Mouse (Mus musculus): ENCODE measurements around the gene Plod1. TPM values are rescaled to one million over a fixed set of nuclear protein-coding genes. Genes with fewer than 3 reads are reported as not detected.
"Not testable (repeated sequence)": the region's sequence is repeated elsewhere in the genome, so short reads cannot be mapped to it uniquely, and the experiment has no call there.

Plod1 gene
- polyA plus RNA-seq, 1 experiment from 2014 or later = 43.7 TPM

- H3K27me3 ChIP-seq (replicated peaks) = no peaks in the 10 kb centered on the region
- no peaks in the 10 kb centered on the region for H3K9me3 ChIP-seq
- peak overlapping the region; percentile 80 for H3K27ac ChIP-seq (replicated peaks)
- peak overlapping the region; percentile 75 for H3K4me3 ChIP-seq
- no peak for ATAC-seq (ENCODE audit: extremely low read depth, insufficient number of reproducible peaks, low FRiP score, low TSS enrichment)
- peaks cover 33% of the 10 kb centered on the region for H3K4me1 ChIP-seq
- H3K9ac ChIP-seq = peak overlapping the region; percentile 89
- peaks cover 55% of the 10 kb centered on the region for H3K36me3 ChIP-seq
- H3K4me2 ChIP-seq = peak overlapping the region; percentile 75
- 8% methylated on average over 22 of the region's 22 CpGs for WGBS
Measured at GRCm38 (mm10) chr4:147867563-147868449, 68.8 kb downstream of the Plod1 start.

- H3K27me3 ChIP-seq (replicated peaks); ATAC-seq (ENCODE audit: extremely low read depth, insufficient number of reproducible peaks, low FRiP score, low TSS enrichment); H3K4me3 ChIP-seq; H3K27ac ChIP-seq (replicated peaks); H3K9me3 ChIP-seq: not testable (repeated sequence)
- Histone ChIP-seq H3K9ac (peak overlapping the region; percentile 89; the same call in 1 of the 2 replicates), H3K36me3 (peaks cover 55% of the 10 kb centered on the region), H3K4me2 (peak overlapping the region; percentile 75), H3K4me1 (peaks cover 27% of the 10 kb centered on the region)
- WGBS = 38% methylated on average over 3 of the region's 3 CpGs
Measured at GRCm38 (mm10) chr4:147866793-147867192, 69.8 kb downstream of the Plod1 start.

GRCm38 (mm10) chr4:147866056-147866455 lies 70.5 kb downstream of the Plod1 start:
- 95% methylated on average over 9 of the region's 9 CpGs for WGBS
- Histone ChIP-seq H3K27me3 (replicated peaks) (no peaks in the 10 kb centered on the region), H3K27ac (replicated peaks) (no peak overlapping the region), H3K9me3 (no peaks in the 10 kb centered on the region), H3K4me1 (peaks cover 27% of the 10 kb centered on the region), H3K4me3 (no peak overlapping the region), H3K36me3 (peaks cover 56% of the 10 kb centered on the region), H3K4me2 (no peak overlapping the region), H3K9ac (no peak overlapping the region)
- ATAC-seq (ENCODE audit: extremely low read depth, insufficient number of reproducible peaks, low FRiP score, low TSS enrichment) = no peak

GRCm38 (mm10) chr4:147865651-147866050 lies 70.9 kb downstream of the Plod1 start:
- Histone ChIP-seq H3K27ac (replicated peaks) (no peak overlapping the region), H3K4me3 (no peak overlapping the region), H3K4me2 (no peak overlapping the region), H3K36me3 (peaks cover 58% of the 10 kb centered on the region), H3K9me3 (no peaks in the 10 kb centered on the region), H3K4me1 (peaks cover 27% of the 10 kb centered on the region), H3K9ac (no peak overlapping the region), H3K27me3 (replicated peaks) (no peaks in the 10 kb centered on the region)
- ATAC-seq (ENCODE audit: extremely low read depth, insufficient number of reproducible peaks, low FRiP score, low TSS enrichment) = no peak
- WGBS = 92% methylated on average over 6 of the region's 6 CpGs

GRCm38 (mm10) chr4:147862051-147862450 lies 74.5 kb downstream of the Plod1 start:
- Histone ChIP-seq H3K9me3 (no peaks in the 10 kb centered on the region), H3K4me2 (no peak overlapping the region), H3K4me1 (peaks cover 4% of the 10 kb centered on the region), H3K9ac (no peak overlapping the region), H3K36me3 (peaks cover 62% of the 10 kb centered on the region), H3K27me3 (replicated peaks) (no peaks in the 10 kb centered on the region), H3K4me3 (no peak overlapping the region), H3K27ac (replicated peaks) (no peak overlapping the region)
- no peak for ATAC-seq (ENCODE audit: extremely low read depth, insufficient number of reproducible peaks, low FRiP score, low TSS enrichment)
- 89% methylated on average over 3 of the region's 3 CpGs for WGBS

Other genes starting within 250 kb of the Plod1 start
- not detected in 2 replicates for gene Zfp534, start 234.2 kb downstream of the Plod1 start, polyA plus RNA-seq (2015; fragmentation: Nextera tagmentation; extraction: Ambion mirVana)
- gene Zfp984, start 127.0 kb downstream of the Plod1 start, polyA plus RNA-seq (2015; fragmentation: Nextera tagmentation; extraction: Ambion mirVana) = 8.5 and 9.1 TPM in 2 replicates
- 3.6 and 3.9 TPM in 2 replicates for gene Zfp933, start 88.4 kb downstream of the Plod1 start, polyA plus RNA-seq (2015; fragmentation: Nextera tagmentation; extraction: Ambion mirVana)
- gene Miip, start 68.0 kb downstream of the Plod1 start, polyA plus RNA-seq (2015; fragmentation: Nextera tagmentation; extraction: Ambion mirVana) = 27.2 and 27.6 TPM in 2 replicates
- 7.5 and 8.0 TPM in 2 replicates for gene Fv1, start 67.8 kb downstream of the Plod1 start, polyA plus RNA-seq (2015; fragmentation: Nextera tagmentation; extraction: Ambion mirVana)
- 102 and 105 TPM in 2 replicates for gene Mfn2, start 32.1 kb downstream of the Plod1 start, polyA plus RNA-seq (2015; fragmentation: Nextera tagmentation; extraction: Ambion mirVana)
- 12.4 and 13.0 TPM in 2 replicates for gene 2510039O18Rik, start 4.1 kb upstream of the Plod1 start, polyA plus RNA-seq (2015; fragmentation: Nextera tagmentation; extraction: Ambion mirVana)
- 187 and 230 TPM in 2 replicates for gene Nppb, start 49.0 kb upstream of the Plod1 start, polyA plus RNA-seq (2015; fragmentation: Nextera tagmentation; extraction: Ambion mirVana)
- 4,587 and 5,670 TPM in 2 replicates for gene Nppa, start 64.0 kb upstream of the Plod1 start, polyA plus RNA-seq (2015; fragmentation: Nextera tagmentation; extraction: Ambion mirVana)
- 5.8 and 6.5 TPM in 2 replicates for gene Clcn6, start 102.1 kb upstream of the Plod1 start, polyA plus RNA-seq (2015; fragmentation: Nextera tagmentation; extraction: Ambion mirVana)
- 11.4 and 11.7 TPM in 2 replicates for gene Mthfr, start 102.3 kb upstream of the Plod1 start, polyA plus RNA-seq (2015; fragmentation: Nextera tagmentation; extraction: Ambion mirVana)
- gene Agtrap, start 151.3 kb upstream of the Plod1 start, polyA plus RNA-seq (2015; fragmentation: Nextera tagmentation; extraction: Ambion mirVana) = 15.4 and 17.6 TPM in 2 replicates
- gene Mad2l2, start 193.6 kb upstream of the Plod1 start, polyA plus RNA-seq (2015; fragmentation: Nextera tagmentation; extraction: Ambion mirVana) = 33.3 and 39.0 TPM in 2 replicates
- gene Draxin, start 193.9 kb upstream of the Plod1 start, polyA plus RNA-seq (2015; fragmentation: Nextera tagmentation; extraction: Ambion mirVana) = 0.03 and 0.05 TPM in 2 replicates
- gene Fbxo6, start 215.4 kb upstream of the Plod1 start, polyA plus RNA-seq (2015; fragmentation: Nextera tagmentation; extraction: Ambion mirVana) = 18.6 and 19.6 TPM in 2 replicates
- 20.9 and 26.9 TPM in 2 replicates for gene Fbxo44, start 223.7 kb upstream of the Plod1 start, polyA plus RNA-seq (2015; fragmentation: Nextera tagmentation; extraction: Ambion mirVana)
- gene Fbxo2, start 223.9 kb upstream of the Plod1 start, polyA plus RNA-seq (2015; fragmentation: Nextera tagmentation; extraction: Ambion mirVana) = 1.0 and 1.6 TPM in 2 replicates

Measured in heart, embryonic 13.5 days (tissue).